Mouse (Mus musculus) ES-E14 (cell line): ENCODE data around the gene Iqsec1.

ENCODE experiments used
- HCFC1 ChIP-seq: IDR thresholded peaks from 2 replicates; pipeline ENCODE4 v1.6.1; 2012; ENCODE audit warnings: low read length, inconsistent platforms, borderline replicate concordance; ENCODE audit not compliant: insufficient read depth
- MAFK ChIP-seq: IDR thresholded peaks from 2 replicates; pipeline ENCODE4 v1.6.1; 2014; ENCODE audit warnings: mild to moderate bottlenecking, low read depth, low read length, inconsistent platforms; ENCODE audit not compliant: insufficient read depth
- ZNF384 ChIP-seq: IDR thresholded peaks from 2 replicates; pipeline ENCODE4 v1.6.1; 2012; ENCODE audit warnings: low read depth, low read length, inconsistent platforms

- TF ChIP-seq MAFK (no peak), ZNF384 (no peak), HCFC1 (no peak)
Observed at GRCm38 (mm10) chr6:90648391-90648790, 340.1 kb downstream of the Iqsec1 start.
